Mouse (Mus musculus): Measurements from ENCODE around the gene Gramd1b. TPM values are rescaled to one million over a fixed set of nuclear protein-coding genes. Genes with fewer than 3 reads are reported as not detected.

Gramd1b gene
- polyA plus RNA-seq, 1 experiment: 44.2 TPM

DNA sequence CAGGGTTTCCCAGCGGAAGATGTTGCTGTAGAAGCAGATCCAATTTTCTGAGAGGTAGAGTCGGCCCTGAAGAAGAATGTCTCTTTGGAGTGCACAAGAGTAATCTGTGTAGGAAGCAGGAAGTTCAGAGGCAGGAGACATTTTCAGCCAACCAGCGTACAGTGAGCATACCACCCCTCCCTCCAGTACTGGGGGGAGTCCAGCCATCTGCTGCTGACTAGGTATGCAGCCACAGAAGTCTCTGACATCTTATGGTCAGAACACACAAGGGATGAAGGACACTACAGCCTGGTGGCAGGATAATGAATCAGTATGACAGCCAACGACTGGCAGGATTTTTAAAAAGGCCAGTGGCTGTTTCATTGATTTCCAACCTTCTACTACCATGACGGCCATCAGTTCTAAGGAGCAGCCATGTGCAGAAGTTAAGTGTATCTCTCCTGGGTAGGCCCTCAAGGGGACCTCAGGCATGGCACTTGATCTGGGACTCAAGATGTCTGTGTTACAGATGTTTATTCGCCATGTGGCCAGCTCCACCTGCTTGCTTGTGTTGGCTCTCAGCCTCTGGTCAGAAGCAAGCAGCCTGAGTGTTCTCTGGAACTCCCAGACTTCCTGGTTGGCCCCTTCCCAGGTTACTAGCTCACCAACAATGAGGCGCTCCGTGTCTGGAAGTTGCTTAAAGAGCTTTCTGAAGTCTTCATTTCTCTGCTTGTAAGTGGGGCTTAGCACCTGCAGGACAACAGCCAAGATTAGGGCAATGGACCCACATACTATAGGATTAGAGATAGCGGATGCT is 214.1 kb downstream of the Gramd1b start:
- Histone ChIP-seq H3K4me1 (ENCODE audit: control insufficient read depth, insufficient read depth, low read length) (peaks cover 30% of the 10 kb centered on the region), H3K4me3 (ENCODE audit: insufficient read depth, low read length) (no peak overlapping the region), H3K27ac (ENCODE audit: insufficient read depth, low read depth, low read length) (no peak overlapping the region)
- no peak for TF ChIP-seq CTCF (IDR thresholded peaks at IDR 0.05; ENCODE audit: low read depth, low read length)
- TF ChIP-seq POLR2A (IDR thresholded peaks at IDR 0.05; ENCODE audit: borderline replicate concordance, low read depth, low read length): no peak

DNA sequence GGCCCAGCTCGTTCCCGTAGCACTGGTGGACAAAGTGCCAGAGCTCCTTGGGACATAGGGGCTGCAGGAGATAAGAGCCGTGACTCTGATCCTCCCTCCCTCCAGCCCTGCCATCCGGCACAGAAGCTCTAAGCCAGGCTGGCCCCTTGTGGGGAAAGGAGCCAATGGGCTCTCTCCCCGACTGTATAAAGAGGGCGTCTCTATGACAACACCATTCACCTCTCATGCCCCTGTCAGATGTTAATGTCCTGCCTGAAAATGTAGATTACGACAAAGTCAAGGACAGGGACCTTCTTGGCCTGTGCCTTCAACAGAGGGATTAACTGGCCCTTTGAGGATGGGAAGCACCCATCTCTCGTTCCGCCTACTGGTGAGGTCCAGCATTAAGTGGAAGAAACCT is 219.4 kb downstream of the Gramd1b start:
- no peaks in the 10 kb centered on the region for H3K4me1 ChIP-seq (ENCODE audit: control insufficient read depth, insufficient read depth, low read length)
- TF ChIP-seq CTCF (IDR thresholded peaks at IDR 0.05; ENCODE audit: low read depth, low read length) (no peak), POLR2A (IDR thresholded peaks at IDR 0.05; ENCODE audit: borderline replicate concordance, low read depth, low read length) (no peak)
- no peak overlapping the region for H3K27ac ChIP-seq (ENCODE audit: insufficient read depth, low read depth, low read length)
- no peak overlapping the region for H3K4me3 ChIP-seq (ENCODE audit: insufficient read depth, low read length)

DNA sequence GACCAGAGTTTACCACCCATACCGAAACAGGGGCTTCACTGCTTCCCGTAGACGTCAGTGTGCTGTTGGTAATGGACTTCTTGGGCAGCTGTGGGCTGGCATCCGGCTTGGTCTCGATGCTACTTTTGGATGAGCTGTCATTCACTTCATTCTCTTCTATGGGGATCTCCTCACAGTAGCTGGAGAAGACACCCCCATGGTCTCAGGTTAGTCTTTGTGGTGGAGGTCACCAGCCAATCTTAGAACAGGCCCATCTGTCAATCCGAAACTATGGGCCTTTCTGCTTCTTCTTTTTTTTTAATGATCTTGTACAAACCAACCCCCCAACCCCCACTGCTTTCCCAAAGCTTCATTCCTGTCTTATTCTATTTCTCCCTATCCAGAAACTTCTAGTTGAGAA is 221.3 kb downstream of the Gramd1b start:
- Histone ChIP-seq H3K27ac (ENCODE audit: insufficient read depth, low read depth, low read length) (no peak overlapping the region), H3K4me1 (ENCODE audit: control insufficient read depth, insufficient read depth, low read length) (no peaks in the 10 kb centered on the region), H3K4me3 (ENCODE audit: insufficient read depth, low read length) (no peak overlapping the region)
- TF ChIP-seq CTCF (IDR thresholded peaks at IDR 0.05; ENCODE audit: low read depth, low read length) (no peak), POLR2A (IDR thresholded peaks at IDR 0.05; ENCODE audit: borderline replicate concordance, low read depth, low read length) (no peak)

DNA sequence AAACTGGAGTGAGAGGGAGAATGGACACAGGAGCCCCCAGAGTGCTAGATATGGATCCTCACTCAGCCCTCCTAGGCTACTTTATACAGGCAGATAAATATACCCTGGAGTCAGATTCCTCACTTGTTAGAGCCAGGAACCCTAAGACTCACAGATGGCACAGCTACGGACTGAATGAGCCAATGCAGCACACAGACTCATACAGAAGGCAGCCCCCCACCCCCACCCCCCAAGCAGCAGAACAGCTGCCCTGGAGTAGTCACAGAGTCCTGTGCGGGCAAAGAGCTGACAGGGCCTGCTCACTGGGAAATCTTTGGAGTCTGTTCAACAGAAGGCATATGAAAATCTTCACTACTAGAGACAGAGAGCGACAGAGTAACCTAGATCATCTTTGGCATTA is 223.9 kb downstream of the Gramd1b start:
- TF ChIP-seq POLR2A (IDR thresholded peaks at IDR 0.05; ENCODE audit: borderline replicate concordance, low read depth, low read length) (no peak), CTCF (IDR thresholded peaks at IDR 0.05; ENCODE audit: low read depth, low read length) (no peak)
- H3K4me1 ChIP-seq (ENCODE audit: control insufficient read depth, insufficient read depth, low read length): no peaks in the 10 kb centered on the region
- no peak overlapping the region for H3K4me3 ChIP-seq (ENCODE audit: insufficient read depth, low read length)
- no peak overlapping the region for H3K27ac ChIP-seq (ENCODE audit: insufficient read depth, low read depth, low read length)

DNA sequence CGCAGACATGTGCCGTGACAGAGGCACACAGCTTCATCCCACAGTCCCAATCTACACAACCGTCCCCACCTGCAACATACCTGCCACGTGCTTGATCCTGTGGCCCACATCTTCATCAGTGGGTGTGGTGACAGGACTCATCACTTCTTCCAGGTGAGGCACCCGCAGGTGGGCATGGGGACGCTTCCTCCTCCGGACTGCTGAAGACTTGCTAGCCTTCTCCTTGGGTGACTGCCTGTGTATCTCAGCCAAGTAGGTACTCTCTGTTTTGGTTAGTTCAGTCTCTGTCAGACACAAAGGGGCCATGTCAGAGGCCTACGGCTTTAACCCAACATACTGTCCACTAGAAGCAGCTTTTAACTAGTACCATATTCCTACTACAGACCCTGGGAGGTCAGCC is 226.9 kb downstream of the Gramd1b start:
- no peak overlapping the region for H3K27ac ChIP-seq (ENCODE audit: insufficient read depth, low read depth, low read length)
- H3K4me1 ChIP-seq (ENCODE audit: control insufficient read depth, insufficient read depth, low read length): no peaks in the 10 kb centered on the region
- H3K4me3 ChIP-seq (ENCODE audit: insufficient read depth, low read length): no peak overlapping the region
- TF ChIP-seq CTCF (IDR thresholded peaks at IDR 0.05; ENCODE audit: low read depth, low read length) (no peak), POLR2A (IDR thresholded peaks at IDR 0.05; ENCODE audit: borderline replicate concordance, low read depth, low read length) (no peak)

DNA sequence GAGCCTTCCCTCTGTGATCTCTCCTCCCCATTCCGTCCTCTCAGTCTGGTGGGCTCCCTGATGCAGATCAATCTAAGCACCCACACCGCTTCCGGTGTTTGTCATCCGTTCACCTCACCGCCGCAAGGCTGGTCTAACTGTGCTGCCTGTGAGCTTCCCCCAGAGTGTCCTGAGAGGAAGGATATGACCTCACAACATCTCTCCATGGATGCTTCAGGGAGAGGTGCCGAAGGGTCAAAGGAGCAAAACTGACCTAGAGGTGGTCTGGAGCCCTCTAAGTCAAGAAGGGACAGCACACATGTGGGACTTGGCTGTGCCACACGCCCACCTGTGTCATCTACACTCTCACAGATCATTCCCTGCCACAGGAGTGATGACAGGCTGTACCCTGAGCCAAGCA is 228.8 kb downstream of the Gramd1b start:
- H3K4me1 ChIP-seq (ENCODE audit: control insufficient read depth, insufficient read depth, low read length): no peaks in the 10 kb centered on the region
- H3K4me3 ChIP-seq (ENCODE audit: insufficient read depth, low read length): no peak overlapping the region
- H3K27ac ChIP-seq (ENCODE audit: insufficient read depth, low read depth, low read length): no peak overlapping the region
- TF ChIP-seq CTCF (IDR thresholded peaks at IDR 0.05; ENCODE audit: low read depth, low read length) (no peak), POLR2A (IDR thresholded peaks at IDR 0.05; ENCODE audit: borderline replicate concordance, low read depth, low read length) (no peak)

- Histone ChIP-seq H3K27ac (ENCODE audit: insufficient read depth, low read depth, low read length) (no peak overlapping the region), H3K4me1 (ENCODE audit: control insufficient read depth, insufficient read depth, low read length) (no peaks in the 10 kb centered on the region), H3K4me3 (ENCODE audit: insufficient read depth, low read length) (no peak overlapping the region)
- TF ChIP-seq POLR2A (IDR thresholded peaks at IDR 0.05; ENCODE audit: borderline replicate concordance, low read depth, low read length) (no peak), CTCF (IDR thresholded peaks at IDR 0.05; ENCODE audit: low read depth, low read length) (no peak)
Observed at GRCm38 (mm10) chr9:40301475-40301874, 229.7 kb downstream of the Gramd1b start.

DNA sequence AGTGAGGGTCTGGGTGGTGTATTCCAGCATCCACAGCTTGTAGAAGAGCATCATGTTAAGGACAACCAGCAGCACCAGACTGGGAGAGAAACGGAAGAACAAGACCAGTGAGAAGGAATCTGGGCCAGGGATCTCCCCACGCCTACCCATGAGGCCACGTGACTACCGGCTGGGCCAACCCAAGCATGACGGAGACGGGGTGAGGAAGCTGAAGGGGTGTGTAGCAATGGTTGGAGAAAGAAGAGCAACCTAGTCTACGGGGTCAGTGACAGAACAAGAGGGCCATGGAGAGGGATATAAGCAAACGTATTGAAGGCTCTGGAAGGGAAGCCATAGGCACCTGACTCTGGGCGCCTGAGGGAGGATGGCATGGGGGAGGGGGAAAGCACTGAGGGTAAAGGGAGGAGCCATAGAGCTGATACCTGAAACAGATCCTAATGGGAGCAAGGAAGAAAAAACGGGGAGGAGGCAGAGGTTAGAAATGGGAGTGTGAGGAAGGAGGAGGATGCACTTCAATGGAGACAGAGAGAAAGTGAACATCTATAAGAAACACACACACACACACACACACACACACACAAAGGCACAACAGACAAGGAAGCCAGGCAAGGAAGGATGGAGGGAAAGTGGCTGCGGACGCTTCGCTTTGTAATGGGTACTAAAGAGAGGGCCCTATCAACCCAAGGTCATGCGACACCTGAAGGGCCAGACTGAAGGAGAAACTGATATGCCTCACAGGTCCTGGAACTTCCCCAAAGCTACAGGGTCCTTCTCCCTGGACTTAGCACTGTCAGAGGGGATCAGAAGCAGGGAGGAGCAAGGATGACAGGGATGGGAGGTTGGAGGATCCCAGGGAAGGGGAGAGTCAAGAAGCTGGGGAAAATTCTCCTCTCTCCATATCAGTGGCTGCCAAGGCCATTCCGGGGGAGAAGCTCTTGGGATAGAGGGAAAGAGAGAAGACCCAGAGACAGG is 230.9 kb downstream of the Gramd1b start:
- no peaks in the 10 kb centered on the region for H3K4me1 ChIP-seq (ENCODE audit: control insufficient read depth, insufficient read depth, low read length)
- no peak overlapping the region for H3K4me3 ChIP-seq (ENCODE audit: insufficient read depth, low read length)
- H3K27ac ChIP-seq (ENCODE audit: insufficient read depth, low read depth, low read length): no peak overlapping the region
- TF ChIP-seq POLR2A (IDR thresholded peaks at IDR 0.05; ENCODE audit: borderline replicate concordance, low read depth, low read length) (no peak), CTCF (IDR thresholded peaks at IDR 0.05; ENCODE audit: low read depth, low read length) (no peak)

GRCm38 (mm10) chr9:40299323-40299722 is 231.9 kb downstream of the Gramd1b start:
- no peak overlapping the region for H3K27ac ChIP-seq (ENCODE audit: insufficient read depth, low read depth, low read length)

GRCm38 (mm10) chr9:40297969-40298368 is 233.2 kb downstream of the Gramd1b start:
- H3K27ac ChIP-seq (ENCODE audit: insufficient read depth, low read depth, low read length): no peak overlapping the region
- no peaks in the 10 kb centered on the region for H3K4me1 ChIP-seq (ENCODE audit: control insufficient read depth, insufficient read depth, low read length)
- H3K4me3 ChIP-seq (ENCODE audit: insufficient read depth, low read length): no peak overlapping the region
- TF ChIP-seq CTCF (IDR thresholded peaks at IDR 0.05; ENCODE audit: low read depth, low read length) (no peak), POLR2A (IDR thresholded peaks at IDR 0.05; ENCODE audit: borderline replicate concordance, low read depth, low read length) (no peak)

More at GRCm38 (mm10) chr9:40299323-40299722, 231.9 kb downstream of the Gramd1b start:
- H3K4me1 ChIP-seq (ENCODE audit: control insufficient read depth, insufficient read depth, low read length): no peaks in the 10 kb centered on the region
- TF ChIP-seq POLR2A (IDR thresholded peaks at IDR 0.05; ENCODE audit: borderline replicate concordance, low read depth, low read length): no peak
- no peak overlapping the region for H3K4me3 ChIP-seq (ENCODE audit: insufficient read depth, low read length)

Data from bone marrow macrophage, adult 2 months (primary cell).